Mouse (Mus musculus) layer of hippocampus, adult 9-10 months (tissue): ENCODE measurements around the gene Trim75.
A peak's percentile ranks its signal among the peaks of the same experiment; 100 is the strongest.

Experiments used
- DNase-seq: peaks from one replicate; pipeline ENCODE4 v3.0.0; 2022; ENCODE audit warnings: low spot score

Gene Trim75

GRCm38 (mm10) chr8:64944831-64945230, 42.8 kb downstream of the Trim75 start:
- DNase-seq = no peak

- DNase-seq = no peak
Observed at GRCm38 (mm10) chr8:64942946-64943345, 44.7 kb downstream of the Trim75 start.

- peak; percentile 80 for DNase-seq
Observed at GRCm38 (mm10) chr8:64941495-64941894, 46.1 kb downstream of the Trim75 start.

- DNase-seq = no peak
Observed at GRCm38 (mm10) chr8:64941019-64941418, 46.6 kb downstream of the Trim75 start.

- no peak for DNase-seq
Observed at GRCm38 (mm10) chr8:64934997-64935396, 52.6 kb downstream of the Trim75 start.
